Mouse (Mus musculus) B cell, adult 62 days (primary cell): Measurements from ENCODE around the gene Lipo2. TPM values are rescaled to one million over a fixed set of nuclear protein-coding genes. Genes with fewer than 3 reads are reported as not detected.

ENCODE experiments used
- total RNA-seq: library from RNA; stranded (reverse); gene quantifications from 4 replicates; pipeline ENCODE4 v1.2.4, GENCODE M21; 2023

Gene Lipo2
- 0.34 TPM in 1 of 4 replicates, not detected in the others for total RNA-seq

GRCm38 (mm10) chr19:33751259-33751658 lies at the start of gene Lipo2:
TSS of gene Lipo2 (minus strand) at chr19:33751359.

GRCm38 (mm10) chr19:33787359-33787758 lies 36.2 kb upstream of the Lipo2 start, which contains the start of gene Lipo1:
TSS of gene Lipo1 (minus strand) at chr19:33787459.

GRCm38 (mm10) chr19:33761287-33762086 lies 10.3 kb upstream of the Lipo2 start, which contains the start of gene Lipo3:
TSS of gene Lipo3 (minus strand) at chr19:33761951.

Other genes with a start within 250 kb of the Lipo2 start
- gene Lipo4, start 233.6 kb downstream of the Lipo2 start, total RNA-seq = 0.26 to 0.31 TPM in 2 of 4 replicates, not detected in the others
- gene Gm8978, start 126.1 kb downstream of the Lipo2 start, total RNA-seq = not detected in 4 replicates
- 4.3 to 5.0 TPM (median 4.9 TPM) in 4 replicates for gene Lipo3, start 10.6 kb upstream of the Lipo2 start, total RNA-seq
- not detected in 4 replicates for gene Lipo1, start 36.1 kb upstream of the Lipo2 start, total RNA-seq
- gene Lipf, start 209.8 kb upstream of the Lipo2 start, total RNA-seq = not detected in 4 replicates